Mouse (Mus musculus) E14TG2a.4 (cell line): ENCODE results near the gene Asb3.
"Not testable (repeated sequence)": the region's sequence is repeated elsewhere in the genome, so short reads cannot be mapped to it uniquely, and the experiment has no call there.

ENCODE experiments used
- H3K27me3 ChIP-seq: 2 replicates; pipeline ENCODE4 v1.6.1; 2014; ENCODE audit warnings: low read length, control low read depth; ENCODE audit not compliant: insufficient read depth
- H3K36me3 ChIP-seq: 2 replicates; pipeline ENCODE4 v1.6.1; 2014; ENCODE audit warnings: low read length, control low read depth; ENCODE audit not compliant: insufficient read depth
- H3K4me1 ChIP-seq: replicated peaks from 2 replicates; pipeline ENCODE4 v1.6.1; 2014; ENCODE audit warnings: low read depth, low read length, control low read depth
- H3K4me3 ChIP-seq: replicated peaks from 2 replicates; pipeline ENCODE4 v1.5.1; 2014; ENCODE audit warnings: mild to moderate bottlenecking, low read length
- H3K9me3 ChIP-seq: 2 replicates; pipeline ENCODE4 v1.6.1; 2014; ENCODE audit warnings: low read length, control low read depth
- CTCF ChIP-seq: conservative IDR thresholded peaks from 2 replicates; pipeline ENCODE4 v1.5.1; 2014; ENCODE audit warnings: low read length
- NANOG ChIP-seq: IDR thresholded peaks from 2 replicates; pipeline ENCODE4 v1.6.1; 2014; ENCODE audit warnings: borderline replicate concordance, low read length, mixed read lengths
- POU5F1 ChIP-seq: IDR thresholded peaks from 2 replicates; pipeline ENCODE4 v1.6.1; 2014; ENCODE audit warnings: low read length, borderline replicate concordance

Gene Asb3

GRCm38 (mm10) chr11:30985877-30986624 lies 100.8 kb downstream of the Asb3 start, which contains the start of gene Chac2:
Chac2 (minus strand) TSS chr11:30986350.
- no peak for TF ChIP-seq NANOG
- no peak for TF ChIP-seq POU5F1
- TF ChIP-seq CTCF, result no peak
- H3K4me1 ChIP-seq, result peaks cover 17% of the 10 kb centered on the region
- peak within 1 kb of the TSS; percentile 87 for H3K4me3 ChIP-seq
- H3K36me3 ChIP-seq, result no peaks in the 10 kb centered on the region
- no peaks in the 10 kb centered on the region for H3K9me3 ChIP-seq
- no peaks in the 10 kb centered on the region for H3K27me3 ChIP-seq

GRCm38 (mm10) chr11:30986625-30987017 lies 101.4 kb downstream of the Asb3 start:
- no peak for TF ChIP-seq CTCF
- TF ChIP-seq POU5F1, result no peak
- no peak for TF ChIP-seq NANOG
- H3K4me3 ChIP-seq, result peak overlapping the region; percentile 87
- H3K36me3 ChIP-seq, result no peaks in the 10 kb centered on the region
- H3K9me3 ChIP-seq, result no peaks in the 10 kb centered on the region
- no peaks in the 10 kb centered on the region for H3K27me3 ChIP-seq
- peaks cover 17% of the 10 kb centered on the region for H3K4me1 ChIP-seq

- TF ChIP-seq POU5F1, result no peak
- no peak for TF ChIP-seq NANOG
- no peak for TF ChIP-seq CTCF
- Histone ChIP-seq H3K9me3 (peaks cover 10% of the 10 kb centered on the region), H3K27me3 (no peaks in the 10 kb centered on the region), H3K4me3 (no peak overlapping the region), H3K4me1 (no peaks in the 10 kb centered on the region), H3K36me3 (no peaks in the 10 kb centered on the region)
These were observed 111.5 kb downstream of the Asb3 start for GRCm38 (mm10) chr11:30996670-30997069.

GRCm38 (mm10) chr11:30998199-30998598 lies 113.0 kb downstream of the Asb3 start:
- peaks cover 10% of the 10 kb centered on the region for H3K9me3 ChIP-seq
- no peak for TF ChIP-seq NANOG
- TF ChIP-seq CTCF, result no peak
- TF ChIP-seq POU5F1, result no peak
- H3K4me3 ChIP-seq, result no peak overlapping the region
- H3K36me3 ChIP-seq, result no peaks in the 10 kb centered on the region
- no peaks in the 10 kb centered on the region for H3K4me1 ChIP-seq
- no peaks in the 10 kb centered on the region for H3K27me3 ChIP-seq

- TF ChIP-seq CTCF (no peak), POU5F1 (no peak), NANOG (no peak)
- no peak overlapping the region for H3K4me3 ChIP-seq
These were observed 113.5 kb downstream of the Asb3 start for GRCm38 (mm10) chr11:30998704-30999103.

GRCm38 (mm10) chr11:31000028-31000427 lies 114.8 kb downstream of the Asb3 start:
- Histone ChIP-seq H3K9me3 (no peaks in the 10 kb centered on the region), H3K4me1 (no peaks in the 10 kb centered on the region), H3K4me3 (no peak overlapping the region), H3K36me3 (no peaks in the 10 kb centered on the region), H3K27me3 (no peaks in the 10 kb centered on the region)
- TF ChIP-seq CTCF (no peak), NANOG (no peak), POU5F1 (no peak)

More at GRCm38 (mm10) chr11:30998704-30999103, 113.5 kb downstream of the Asb3 start:
- Histone ChIP-seq H3K9me3 (peaks cover 10% of the 10 kb centered on the region), H3K36me3 (no peaks in the 10 kb centered on the region), H3K27me3 (no peaks in the 10 kb centered on the region), H3K4me1 (no peaks in the 10 kb centered on the region)

- no peak overlapping the region for H3K4me3 ChIP-seq
- no peaks in the 10 kb centered on the region for H3K36me3 ChIP-seq
- no peak for TF ChIP-seq POU5F1
- TF ChIP-seq NANOG, result no peak
- no peak for TF ChIP-seq CTCF
- H3K4me1 ChIP-seq, result no peaks in the 10 kb centered on the region
- H3K27me3 ChIP-seq, result no peaks in the 10 kb centered on the region
- H3K9me3 ChIP-seq, result no peaks in the 10 kb centered on the region
These were observed 116.1 kb downstream of the Asb3 start for GRCm38 (mm10) chr11:31001169-31001908.

- not testable (repeated sequence) for H3K4me1 ChIP-seq, H3K27me3 ChIP-seq, H3K36me3 ChIP-seq, H3K9me3 ChIP-seq, H3K4me3 ChIP-seq
These were observed 124.5 kb downstream of the Asb3 start for GRCm38 (mm10) chr11:31009668-31010067.
